Mouse (Mus musculus): ENCODE results near the gene Osgep. TPM values are rescaled to one million over a fixed set of nuclear protein-coding genes. Genes with fewer than 3 reads are reported as not detected.
A peak's percentile ranks its signal among the peaks of the same experiment; 100 is the strongest.

The Osgep gene
- polyA plus RNA-seq, 1 experiment from 2014 or later, result 196 TPM

GRCm38 (mm10) chr14:50892541-50893459 lies 31.9 kb downstream of the Osgep start:
- Histone ChIP-seq H3K36me3 (ENCODE audit: insufficient read depth, low read length) (no peaks in the 10 kb centered on the region), H3K4me3 (ENCODE audit: low read length) (no peak overlapping the region), H3K9me3 (ENCODE audit: low read length) (no peaks in the 10 kb centered on the region), H3K4me2 (replicated peaks; ENCODE audit: low read depth, low read length) (no peak overlapping the region), H3K27ac (ENCODE audit: low read length) (no peak overlapping the region), H3K27me3 (ENCODE audit: insufficient read depth, low read length) (peaks cover 13% of the 10 kb centered on the region; the same call in 1 of the 2 replicates), H3K9ac (replicated peaks; ENCODE audit: low read length) (no peak overlapping the region), H3K4me1 (ENCODE audit: insufficient read depth, low read length) (peaks cover 15% of the 10 kb centered on the region)
- no peak; the same call in 1 of the 2 replicates for ATAC-seq (ENCODE audit: low FRiP score, low TSS enrichment)
- 77% methylated on average over 22 of the region's 22 CpGs for WGBS

GRCm38 (mm10) chr14:50892091-50892490 lies 32.6 kb downstream of the Osgep start:
- H3K9me3 ChIP-seq (ENCODE audit: low read length), result no peaks in the 10 kb centered on the region
- H3K27ac ChIP-seq (ENCODE audit: low read length), result no peak overlapping the region
- H3K4me3 ChIP-seq (ENCODE audit: low read length), result no peak overlapping the region
- peaks cover 7% of the 10 kb centered on the region; the same call in 1 of the 2 replicates for H3K27me3 ChIP-seq (ENCODE audit: insufficient read depth, low read length)
- 85% methylated on average over 7 of the region's 7 CpGs for WGBS
- peaks cover 14% of the 10 kb centered on the region for H3K4me1 ChIP-seq (ENCODE audit: insufficient read depth, low read length)
- H3K4me2 ChIP-seq (replicated peaks; ENCODE audit: low read depth, low read length), result no peak overlapping the region
- no peak overlapping the region for H3K9ac ChIP-seq (replicated peaks; ENCODE audit: low read length)
- no peak for ATAC-seq (ENCODE audit: low FRiP score, low TSS enrichment)
- H3K36me3 ChIP-seq (ENCODE audit: insufficient read depth, low read length), result no peaks in the 10 kb centered on the region

GRCm38 (mm10) chr14:50891621-50892020 lies 33.1 kb downstream of the Osgep start:
- H3K4me1 ChIP-seq (ENCODE audit: insufficient read depth, low read length), result peaks cover 9% of the 10 kb centered on the region
- H3K27ac ChIP-seq (ENCODE audit: low read length), result no peak overlapping the region
- H3K9me3 ChIP-seq (ENCODE audit: low read length), result no peaks in the 10 kb centered on the region
- no peak overlapping the region for H3K9ac ChIP-seq (replicated peaks; ENCODE audit: low read length)
- no peak overlapping the region for H3K4me2 ChIP-seq (replicated peaks; ENCODE audit: low read depth, low read length)
- no peaks in the 10 kb centered on the region for H3K36me3 ChIP-seq (ENCODE audit: insufficient read depth, low read length)
- peaks cover 7% of the 10 kb centered on the region; the same call in 1 of the 2 replicates for H3K27me3 ChIP-seq (ENCODE audit: insufficient read depth, low read length)
- no peak overlapping the region for H3K4me3 ChIP-seq (ENCODE audit: low read length)
- 95% methylated on average over 8 of the region's 8 CpGs for WGBS
- ATAC-seq (ENCODE audit: low FRiP score, low TSS enrichment), result no peak

- 89% methylated on average over 6 of the region's 6 CpGs for WGBS
- Histone ChIP-seq H3K9me3 (ENCODE audit: low read length) (0 out of 2 replicates have a peak, but pooled peaks cover 2% of the 10 kb centered on the region), H3K4me1 (ENCODE audit: insufficient read depth, low read length) (no peaks in the 10 kb centered on the region), H3K36me3 (ENCODE audit: insufficient read depth, low read length) (no peaks in the 10 kb centered on the region), H3K9ac (replicated peaks; ENCODE audit: low read length) (no peak overlapping the region), H3K4me3 (ENCODE audit: low read length) (no peak overlapping the region), H3K27ac (ENCODE audit: low read length) (no peak overlapping the region), H3K4me2 (replicated peaks; ENCODE audit: low read depth, low read length) (no peak overlapping the region), H3K27me3 (ENCODE audit: insufficient read depth, low read length) (no peaks in the 10 kb centered on the region)
- ATAC-seq (ENCODE audit: low FRiP score, low TSS enrichment), result no peak
These were observed 48.3 kb downstream of the Osgep start for GRCm38 (mm10) chr14:50876236-50876950.

GRCm38 (mm10) chr14:50875591-50876230 lies 49.0 kb downstream of the Osgep start:
- Histone ChIP-seq H3K27ac (ENCODE audit: low read length) (no peak overlapping the region), H3K27me3 (ENCODE audit: insufficient read depth, low read length) (no peaks in the 10 kb centered on the region), H3K9ac (replicated peaks; ENCODE audit: low read length) (no peak overlapping the region), H3K4me3 (ENCODE audit: low read length) (no peak overlapping the region), H3K4me2 (replicated peaks; ENCODE audit: low read depth, low read length) (no peak overlapping the region), H3K36me3 (ENCODE audit: insufficient read depth, low read length) (no peaks in the 10 kb centered on the region), H3K4me1 (ENCODE audit: insufficient read depth, low read length) (peaks cover 3% of the 10 kb centered on the region; the same call in 1 of the 2 replicates), H3K9me3 (ENCODE audit: low read length) (0 out of 2 replicates have a peak, but pooled peaks cover 2% of the 10 kb centered on the region)
- ATAC-seq (ENCODE audit: low FRiP score, low TSS enrichment), result no peak
- WGBS, result 77% methylated on average over 6 of the region's 6 CpGs

GRCm38 (mm10) chr14:50875175-50875574 lies 49.5 kb downstream of the Osgep start:
- 83% methylated on average over 3 of the region's 3 CpGs for WGBS
- no peak for ATAC-seq (ENCODE audit: low FRiP score, low TSS enrichment)

GRCm38 (mm10) chr14:50871284-50871683 lies 53.4 kb downstream of the Osgep start:
- Histone ChIP-seq H3K9me3 (ENCODE audit: low read length) (no peaks in the 10 kb centered on the region), H3K9ac (replicated peaks; ENCODE audit: low read length) (no peak overlapping the region), H3K36me3 (ENCODE audit: insufficient read depth, low read length) (no peaks in the 10 kb centered on the region), H3K4me1 (ENCODE audit: insufficient read depth, low read length) (peaks cover 6% of the 10 kb centered on the region; the same call in 1 of the 2 replicates), H3K27ac (ENCODE audit: low read length) (no peak overlapping the region), H3K4me3 (ENCODE audit: low read length) (no peak overlapping the region), H3K27me3 (ENCODE audit: insufficient read depth, low read length) (no peaks in the 10 kb centered on the region), H3K4me2 (replicated peaks; ENCODE audit: low read depth, low read length) (no peak overlapping the region)
- 90% methylated on average over 2 of the region's 2 CpGs for WGBS
- no peak for ATAC-seq (ENCODE audit: low FRiP score, low TSS enrichment)

More at GRCm38 (mm10) chr14:50875175-50875574, 49.5 kb downstream of the Osgep start:
- Histone ChIP-seq H3K27ac (ENCODE audit: low read length) (peak overlapping the region; percentile 34; the same call in 1 of the 2 replicates), H3K9me3 (ENCODE audit: low read length) (0 out of 2 replicates have a peak, but pooled peaks cover 2% of the 10 kb centered on the region), H3K4me3 (ENCODE audit: low read length) (no peak overlapping the region), H3K27me3 (ENCODE audit: insufficient read depth, low read length) (no peaks in the 10 kb centered on the region), H3K4me1 (ENCODE audit: insufficient read depth, low read length) (peaks cover 6% of the 10 kb centered on the region; the same call in 1 of the 2 replicates), H3K4me2 (replicated peaks; ENCODE audit: low read depth, low read length) (no peak overlapping the region), H3K36me3 (ENCODE audit: insufficient read depth, low read length) (no peaks in the 10 kb centered on the region), H3K9ac (replicated peaks; ENCODE audit: low read length) (no peak overlapping the region)

- H3K27me3 ChIP-seq (ENCODE audit: insufficient read depth, low read length), result no peaks in the 10 kb centered on the region
- H3K36me3 ChIP-seq (ENCODE audit: insufficient read depth, low read length), result no peaks in the 10 kb centered on the region
- no peaks in the 10 kb centered on the region for H3K9me3 ChIP-seq (ENCODE audit: low read length)
- peak overlapping the region; percentile 74 for H3K4me2 ChIP-seq (replicated peaks; ENCODE audit: low read depth, low read length)
- peak overlapping the region; percentile 71 for H3K4me3 ChIP-seq (ENCODE audit: low read length)
- H3K27ac ChIP-seq (ENCODE audit: low read length), result peak overlapping the region; percentile 93
- 22% methylated on average over 5 of the region's 5 CpGs for WGBS
- ATAC-seq (ENCODE audit: low FRiP score, low TSS enrichment), result no peak; the same call in 1 of the 2 replicates
- H3K9ac ChIP-seq (replicated peaks; ENCODE audit: low read length), result peak overlapping the region; percentile 77
- H3K4me1 ChIP-seq (ENCODE audit: insufficient read depth, low read length), result peaks cover 6% of the 10 kb centered on the region; the same call in 1 of the 2 replicates
These were observed 53.9 kb downstream of the Osgep start for GRCm38 (mm10) chr14:50870805-50871143.

Data from kidney, embryonic 16.5 days (tissue).